Mouse (Mus musculus) heart, postnatal 0 days (tissue): ENCODE data around the gene 5430427O19Rik.

ENCODE experiments used
- CTCF ChIP-seq: IDR thresholded peaks from 2 replicates; pipeline ENCODE4 v1.5.1; 2016; ENCODE audit warnings: antibody characterized with exemption, control low read depth, low read depth
- EP300 ChIP-seq: IDR thresholded peaks from 2 replicates; pipeline ENCODE4 v1.6.1; 2016; ENCODE audit warnings: antibody characterized with exemption, low read depth

DNA sequence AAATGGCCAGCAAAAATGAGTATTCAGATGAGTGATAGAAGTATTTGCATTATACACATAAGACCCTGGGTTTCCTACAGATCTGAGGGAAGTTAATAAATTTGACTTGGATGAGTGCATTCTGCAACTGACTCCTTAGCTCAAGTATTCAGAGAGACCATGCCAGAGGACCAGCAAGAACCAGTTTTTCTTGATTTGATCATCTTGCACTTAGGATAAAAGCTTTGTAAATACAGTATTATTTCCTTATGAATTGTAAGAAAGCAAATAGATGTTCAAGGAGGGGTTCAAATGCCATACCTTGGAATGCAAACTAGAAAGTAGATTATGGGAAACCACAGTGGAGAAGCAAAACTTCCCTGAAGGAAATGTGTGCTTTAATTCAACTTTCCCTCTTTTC is 13.0 kb upstream of the 5430427O19Rik start:
- TF ChIP-seq CTCF (no peak), EP300 (no peak)
